Mouse (Mus musculus): ENCODE results near the gene Jak3. TPM values are rescaled to one million over a fixed set of nuclear protein-coding genes. Genes with fewer than 3 reads are reported as not detected.
A peak's percentile ranks its signal among the peaks of the same experiment; 100 is the strongest.
"Not testable (repeated sequence)": the region's sequence is repeated elsewhere in the genome, so short reads cannot be mapped to it uniquely, and the experiment has no call there.

Gene Jak3
- polyA plus RNA-seq, 1 experiment from 2014 or later: 5.4 TPM

DNA sequence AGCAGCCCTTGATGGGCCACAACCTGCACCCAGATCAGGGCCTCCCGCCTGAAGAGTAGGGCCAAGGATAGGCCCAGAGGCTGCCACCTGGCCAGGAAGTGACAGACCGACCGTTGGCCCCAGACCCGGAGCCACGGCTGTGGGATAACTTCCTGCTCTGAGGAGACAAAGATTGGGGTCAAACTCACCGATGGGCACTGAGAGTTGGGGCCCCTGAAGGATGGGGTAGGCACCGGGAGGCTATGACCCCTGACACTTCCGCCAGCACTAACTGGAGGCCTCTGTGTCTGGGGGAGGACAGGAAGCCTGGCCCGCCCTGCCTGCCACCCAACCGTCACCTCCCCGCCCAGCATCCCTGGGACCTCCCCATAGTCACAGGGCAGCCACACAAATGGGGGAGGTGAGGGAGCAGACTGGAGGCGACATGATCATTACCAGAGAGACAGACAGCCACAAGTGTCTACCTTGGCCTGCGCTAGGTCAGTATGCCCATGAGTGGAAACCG lies 47.0 kb downstream of the Jak3 start:
- no peaks in the 10 kb centered on the region for H3K9me3 ChIP-seq (ENCODE audit: control insufficient read depth, low read length)
- no peaks in the 10 kb centered on the region for H3K27me3 ChIP-seq (ENCODE audit: control insufficient read depth, insufficient read depth, low read length)
- DNase-seq (ENCODE audit: low spot score) (no peak), ATAC-seq (ENCODE audit: low FRiP score) (no peak)
- no peak overlapping the region for H3K9ac ChIP-seq
- H3K4me3 ChIP-seq (replicated peaks; ENCODE audit: low read length): no peak overlapping the region
- no peak overlapping the region for H3K4me2 ChIP-seq (replicated peaks)
- H3K27ac ChIP-seq: no peak overlapping the region
- peaks cover 61% of the 10 kb centered on the region for H3K4me1 ChIP-seq (replicated peaks; ENCODE audit: control insufficient read depth, insufficient read depth, low read length)
- H3K36me3 ChIP-seq (replicated peaks; ENCODE audit: control insufficient read depth, insufficient read depth): no peaks in the 10 kb centered on the region; the same call in 1 of the 2 replicates
- WGBS: 72% methylated on average over 14 of the region's 14 CpGs

- no peaks in the 10 kb centered on the region for H3K36me3 ChIP-seq (replicated peaks; ENCODE audit: control insufficient read depth, insufficient read depth)
- no peak for DNase-seq (ENCODE audit: low spot score)
- H3K9me3 ChIP-seq (ENCODE audit: control insufficient read depth, low read length): no peaks in the 10 kb centered on the region
- H3K4me3 ChIP-seq (replicated peaks; ENCODE audit: low read length): peak overlapping the region; percentile 85
- no peaks in the 10 kb centered on the region for H3K27me3 ChIP-seq (ENCODE audit: control insufficient read depth, insufficient read depth, low read length)
- H3K27ac ChIP-seq: no peak overlapping the region
- WGBS: 59% methylated on average over 4 of the region's 4 CpGs
- peak overlapping the region; percentile 78 for H3K4me2 ChIP-seq (replicated peaks)
- H3K9ac ChIP-seq: peak overlapping the region; percentile 96
- no peak for ATAC-seq (ENCODE audit: low FRiP score)
- H3K4me1 ChIP-seq (replicated peaks; ENCODE audit: control insufficient read depth, insufficient read depth, low read length): peaks cover 56% of the 10 kb centered on the region
Observed at GRCm38 (mm10) chr8:71724389-71724788, 48.3 kb downstream of the Jak3 start.

DNA sequence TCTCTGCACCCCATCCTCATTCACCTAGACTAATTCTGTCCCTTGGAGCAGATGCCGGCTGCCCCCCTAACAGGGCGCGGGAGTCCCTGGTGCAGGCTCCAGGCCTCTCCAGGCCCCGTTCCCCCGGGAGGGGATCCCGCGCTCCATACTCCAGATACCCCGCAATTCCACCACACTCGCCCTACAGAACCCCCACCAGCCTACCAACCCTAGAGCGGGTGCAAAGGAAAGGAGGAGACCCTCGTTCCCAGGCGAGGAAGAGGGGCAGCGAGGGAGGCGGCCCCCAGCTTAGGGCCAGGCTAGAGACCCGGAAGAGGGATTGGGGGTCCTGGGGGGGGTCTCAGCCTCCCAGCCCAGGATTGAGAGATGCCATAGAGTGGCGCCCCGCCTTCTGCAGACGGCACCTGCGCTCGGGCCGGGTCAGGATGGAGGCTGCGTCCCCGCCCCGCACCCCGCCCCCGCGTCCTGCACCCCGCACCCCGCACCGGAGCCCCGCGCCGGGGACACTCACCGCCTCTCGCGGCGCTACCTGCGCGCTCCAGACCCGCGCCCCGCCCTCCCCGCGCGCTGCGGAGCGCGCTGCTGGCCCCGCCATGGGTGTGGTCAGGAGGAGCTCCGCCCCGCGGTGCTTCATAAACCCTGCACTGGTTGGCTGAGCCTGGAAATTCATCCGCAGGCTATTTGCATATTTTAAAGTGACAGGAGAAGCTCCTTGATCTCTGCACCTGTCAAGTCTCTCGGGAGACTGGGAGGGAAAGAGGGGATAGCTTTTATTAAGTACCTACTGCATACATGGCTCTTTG lies 49.2 kb downstream of the Jak3 start, which contains the start of gene Fcho1:
Fcho1 (minus strand) TSS at position 595 of the 803 bp plus-strand sequence.
- H3K9ac ChIP-seq: peak within 1 kb of the TSS; percentile 96
- under 1% methylated on average over 51 of the region's 54 CpGs for WGBS
- peaks cover 48% of the 10 kb centered on the region for H3K4me1 ChIP-seq (replicated peaks; ENCODE audit: control insufficient read depth, insufficient read depth, low read length)
- no peaks in the 10 kb centered on the region for H3K27me3 ChIP-seq (ENCODE audit: control insufficient read depth, insufficient read depth, low read length)
- no peaks in the 10 kb centered on the region for H3K36me3 ChIP-seq (replicated peaks; ENCODE audit: control insufficient read depth, insufficient read depth)
- DNase-seq (ENCODE audit: low spot score) (peak; percentile 91), ATAC-seq (ENCODE audit: low FRiP score) (peak; percentile 86)
- peak within 1 kb of the TSS; percentile 85 for H3K4me3 ChIP-seq (replicated peaks; ENCODE audit: low read length)
- peak within 1 kb of the TSS; percentile 64 for H3K27ac ChIP-seq
- peak within 1 kb of the TSS; percentile 78 for H3K4me2 ChIP-seq (replicated peaks)
- no peaks in the 10 kb centered on the region for H3K9me3 ChIP-seq (ENCODE audit: control insufficient read depth, low read length)

DNA sequence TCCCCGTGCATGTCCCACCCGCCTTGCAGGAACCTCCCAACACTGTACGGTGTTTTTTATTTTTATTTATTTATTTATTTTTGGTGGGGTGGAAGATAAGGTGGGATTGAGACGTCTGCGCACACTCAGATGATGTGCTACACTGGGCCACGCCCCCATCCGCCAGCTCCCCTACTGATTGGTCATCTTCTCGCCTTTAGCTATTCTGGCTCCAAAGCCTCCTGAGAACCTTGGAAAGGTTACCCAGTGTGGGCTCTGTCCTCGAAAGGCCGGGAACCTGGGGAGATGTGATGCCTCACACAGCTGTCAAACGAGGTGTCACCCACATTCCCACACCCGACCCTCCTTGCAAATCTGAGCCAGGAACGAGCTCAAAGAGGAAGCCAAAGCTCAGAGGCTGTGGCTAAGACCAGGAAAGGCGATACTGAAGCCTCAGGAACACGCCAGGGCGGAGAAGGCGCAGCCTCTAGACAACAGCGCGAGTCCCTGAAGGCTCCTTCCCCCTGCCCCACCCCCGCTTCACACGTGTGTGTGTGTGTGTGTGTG lies 52.2 kb downstream of the Jak3 start:
- H3K27me3 ChIP-seq (ENCODE audit: control insufficient read depth, insufficient read depth, low read length): no peaks in the 10 kb centered on the region
- peak overlapping the region; percentile 90 for H3K27ac ChIP-seq
- H3K4me3 ChIP-seq (replicated peaks; ENCODE audit: low read length): peak overlapping the region; percentile 38
- no peaks in the 10 kb centered on the region for H3K9me3 ChIP-seq (ENCODE audit: control insufficient read depth, low read length)
- WGBS: 7% methylated on average over 21 of the region's 21 CpGs
- ATAC-seq (ENCODE audit: low FRiP score) (peak; percentile 47), DNase-seq (ENCODE audit: low spot score) (peak; percentile 72)
- H3K4me1 ChIP-seq (replicated peaks; ENCODE audit: control insufficient read depth, insufficient read depth, low read length): peaks cover 23% of the 10 kb centered on the region
- peak overlapping the region; percentile 58 for H3K9ac ChIP-seq
- no peaks in the 10 kb centered on the region for H3K36me3 ChIP-seq (replicated peaks; ENCODE audit: control insufficient read depth, insufficient read depth)
- H3K4me2 ChIP-seq (replicated peaks): peak overlapping the region; percentile 78

DNA sequence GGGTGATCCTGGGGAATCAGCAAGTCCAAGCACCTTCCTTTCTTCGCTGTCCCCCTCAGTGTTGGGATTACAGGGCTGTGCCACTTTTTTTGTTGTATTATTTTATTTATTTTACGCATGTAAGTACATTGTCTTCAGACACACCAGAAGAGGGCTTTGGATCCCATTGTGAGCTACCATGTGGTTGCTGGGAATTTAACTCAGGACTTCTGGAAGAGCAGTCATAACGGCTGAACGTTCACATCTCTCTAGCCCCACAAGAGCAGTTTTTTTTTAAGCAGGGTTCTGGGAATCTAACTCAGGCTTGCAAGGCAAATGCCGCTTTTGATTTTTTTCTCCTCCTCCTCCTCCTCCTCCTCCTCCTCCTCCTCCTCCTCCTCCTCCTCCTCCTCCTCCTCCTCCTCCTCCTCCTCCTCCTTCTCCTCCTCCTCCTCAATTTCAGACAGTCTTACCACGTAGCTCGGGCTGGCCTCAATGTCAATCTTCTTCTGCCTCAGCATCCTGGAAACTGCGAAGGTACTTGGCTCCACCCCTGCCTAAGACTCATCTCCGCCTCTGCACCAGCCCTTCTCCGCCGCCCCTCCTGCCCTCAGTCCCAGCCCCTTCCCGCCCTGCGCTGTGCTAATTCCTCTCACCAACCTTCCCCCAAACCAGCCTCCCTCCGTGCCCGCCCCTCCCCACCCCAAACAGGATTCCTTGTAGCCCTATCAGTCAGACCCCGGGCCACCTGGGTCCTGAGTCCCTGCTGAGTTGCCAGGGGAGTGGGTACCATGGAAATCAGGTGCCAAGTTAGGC lies 52.9 kb downstream of the Jak3 start:
- no peak for DNase-seq (ENCODE audit: low spot score)
- Histone ChIP-seq H3K9ac (peak overlapping the region; percentile 58), H3K9me3 (ENCODE audit: control insufficient read depth, low read length) (no peaks in the 10 kb centered on the region), H3K27ac (peak overlapping the region; percentile 90), H3K4me1 (replicated peaks; ENCODE audit: control insufficient read depth, insufficient read depth, low read length) (peaks cover 19% of the 10 kb centered on the region), H3K4me3 (replicated peaks; ENCODE audit: low read length) (peak overlapping the region; percentile 38), H3K36me3 (replicated peaks; ENCODE audit: control insufficient read depth, insufficient read depth) (no peaks in the 10 kb centered on the region), H3K4me2 (replicated peaks) (peak overlapping the region; percentile 78), H3K27me3 (ENCODE audit: control insufficient read depth, insufficient read depth, low read length) (no peaks in the 10 kb centered on the region)
- WGBS: 6% methylated on average over 16 of the region's 16 CpGs
- ATAC-seq (ENCODE audit: low FRiP score): peak; percentile 34; the same call in 1 of the 2 replicates

DNA sequence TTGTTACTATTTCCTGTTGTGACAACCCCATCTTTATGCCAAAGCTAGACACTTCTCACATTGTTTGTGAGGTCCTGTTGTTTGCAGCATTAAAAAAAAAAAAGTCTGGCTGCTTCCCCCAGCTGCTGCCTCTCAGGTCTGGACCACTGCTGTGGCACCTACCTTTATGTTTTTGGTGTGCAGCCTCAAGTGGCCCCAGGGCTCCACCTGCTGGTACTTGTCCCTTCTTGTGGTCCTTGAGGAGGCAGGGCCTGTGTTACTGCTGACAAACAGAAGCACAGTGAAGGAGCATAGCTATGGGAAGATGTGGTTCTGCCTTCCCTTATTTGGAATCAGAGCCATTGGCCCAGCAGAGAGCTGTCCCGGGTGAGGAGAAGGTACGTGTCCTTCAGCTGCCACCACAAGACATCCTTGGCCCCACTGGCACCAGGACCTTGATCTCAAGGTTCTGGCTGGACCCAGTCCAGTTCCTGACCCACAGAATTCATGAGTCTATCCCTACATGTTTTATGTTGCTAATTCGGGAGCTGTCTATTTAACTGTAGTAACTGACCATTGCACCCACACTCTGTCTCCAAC lies 55.6 kb downstream of the Jak3 start:
- ATAC-seq (ENCODE audit: low FRiP score) (no peak), DNase-seq (ENCODE audit: low spot score) (no peak)
- H3K4me3 ChIP-seq (replicated peaks; ENCODE audit: low read length): no peak overlapping the region
- no peak overlapping the region for H3K9ac ChIP-seq
- 59% methylated on average over 3 of the region's 3 CpGs for WGBS
- H3K9me3 ChIP-seq (ENCODE audit: control insufficient read depth, low read length): no peaks in the 10 kb centered on the region
- peaks cover 11% of the 10 kb centered on the region for H3K4me1 ChIP-seq (replicated peaks; ENCODE audit: control insufficient read depth, insufficient read depth, low read length)
- no peaks in the 10 kb centered on the region for H3K27me3 ChIP-seq (ENCODE audit: control insufficient read depth, insufficient read depth, low read length)
- H3K36me3 ChIP-seq (replicated peaks; ENCODE audit: control insufficient read depth, insufficient read depth): no peaks in the 10 kb centered on the region
- no peak overlapping the region for H3K4me2 ChIP-seq (replicated peaks)
- no peak overlapping the region for H3K27ac ChIP-seq

DNA sequence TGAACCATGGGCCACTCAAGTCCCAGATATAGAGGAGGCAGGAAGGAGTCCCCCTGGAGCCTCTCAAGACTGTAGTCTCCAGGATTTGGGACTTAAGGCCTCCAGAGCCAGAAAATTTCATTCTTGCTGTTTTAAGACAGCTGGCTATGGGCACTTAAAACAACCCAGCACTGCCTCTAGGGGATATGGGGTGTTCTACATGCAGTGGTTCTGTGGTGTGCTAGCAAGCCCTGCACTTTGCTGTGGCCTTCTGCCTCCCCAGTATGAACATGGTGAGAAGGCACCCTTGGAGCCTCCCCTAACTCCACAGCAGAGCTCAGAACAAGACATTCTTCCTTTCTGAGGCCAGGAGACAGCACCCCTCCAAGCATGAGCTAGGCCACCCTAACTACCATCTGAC lies 62.2 kb downstream of the Jak3 start:
- not testable (repeated sequence) for H3K4me1 ChIP-seq (replicated peaks; ENCODE audit: control insufficient read depth, insufficient read depth, low read length); H3K36me3 ChIP-seq (replicated peaks; ENCODE audit: control insufficient read depth, insufficient read depth); H3K27me3 ChIP-seq (ENCODE audit: control insufficient read depth, insufficient read depth, low read length); ATAC-seq (ENCODE audit: low FRiP score); H3K4me2 ChIP-seq (replicated peaks); H3K9ac ChIP-seq; DNase-seq (ENCODE audit: low spot score); H3K9me3 ChIP-seq (ENCODE audit: control insufficient read depth, low read length); H3K27ac ChIP-seq; H3K4me3 ChIP-seq (replicated peaks; ENCODE audit: low read length)

Data from hindbrain, embryonic 14.5 days (tissue).